Mouse (Mus musculus) neutrophil, adult 65 days (primary cell): ENCODE results near the gene Vmn1r214. TPM values are rescaled to one million over a fixed set of nuclear protein-coding genes. Genes with fewer than 3 reads are reported as not detected.

ENCODE experiments used
- total RNA-seq: library from RNA; stranded (reverse); gene quantifications from 2 replicates; pipeline ENCODE4 v1.2.4, GENCODE M21; 2023

Gene Vmn1r214
- not detected in 2 replicates for total RNA-seq

GRCm38 (mm10) chr13:23030118-23030517 lies at the start of gene Vmn1r214:
Gene Vmn1r214, plus strand, starts transcription at chr13:23030418.

DNA sequence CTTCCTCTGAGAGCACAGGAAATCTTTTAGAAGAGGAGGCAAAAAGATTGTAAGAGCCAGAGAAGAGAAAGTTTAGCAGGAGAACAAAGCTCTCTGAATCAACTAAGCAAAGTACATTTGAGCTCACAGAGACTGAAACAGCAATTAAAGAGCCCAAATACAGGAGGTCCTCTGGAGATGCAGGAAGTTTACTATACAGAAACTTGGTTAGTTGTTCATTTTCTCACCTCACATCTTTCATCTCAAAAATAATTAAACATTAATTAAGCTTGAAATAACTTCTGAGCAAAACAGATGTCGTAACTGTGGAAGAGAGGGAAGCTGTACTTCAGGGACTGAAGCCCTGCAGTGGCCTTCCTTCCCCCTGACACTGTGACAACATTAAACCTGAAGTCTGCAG lies 22.9 kb upstream of the Vmn1r214 start, which contains the start of gene Vmn1r213:
Gene Vmn1r213 (plus strand): TSS at position 301 of the 400 bp plus-strand sequence.

GRCm38 (mm10) chr13:23067725-23068124 lies 37.5 kb downstream of the Vmn1r214 start, which contains the start of gene Vmn1r215:
Gene Vmn1r215, plus strand, starts transcription at chr13:23068025.

Other genes with a start within 250 kb of the Vmn1r214 start
- not detected in 2 replicates for gene Vmn1r209, start 220.7 kb upstream of the Vmn1r214 start, total RNA-seq
- not detected in 2 replicates for gene Vmn1r210, start 199.1 kb upstream of the Vmn1r214 start, total RNA-seq
- not detected in 2 replicates for gene Vmn1r211, start 172.9 kb upstream of the Vmn1r214 start, total RNA-seq
- gene Vmn1r212, start 146.2 kb upstream of the Vmn1r214 start, total RNA-seq, result not detected in 2 replicates
- gene Vmn1r213, start 22.8 kb upstream of the Vmn1r214 start, total RNA-seq, result not detected in 2 replicates
- gene Vmn1r215, start 37.6 kb downstream of the Vmn1r214 start, total RNA-seq, result not detected in 2 replicates
- not detected in 2 replicates for gene Vmn1r217, start 87.8 kb downstream of the Vmn1r214 start, total RNA-seq
- not detected in 2 replicates for gene Vmn1r218, start 102.7 kb downstream of the Vmn1r214 start, total RNA-seq
- not detected in 2 replicates for gene Vmn1r219, start 128.9 kb downstream of the Vmn1r214 start, total RNA-seq
- not detected in 2 replicates for gene Vmn1r220, start 157.6 kb downstream of the Vmn1r214 start, total RNA-seq
- gene Vmn1r221, start 183.7 kb downstream of the Vmn1r214 start, total RNA-seq, result not detected in 2 replicates
- gene Vmn1r222, start 205.5 kb downstream of the Vmn1r214 start, total RNA-seq, result not detected in 2 replicates
- not detected in 2 replicates for gene Vmn1r223, start 216.7 kb downstream of the Vmn1r214 start, total RNA-seq